Mouse (Mus musculus) hindbrain, postnatal 0 days (tissue): ENCODE measurements around the gene Ghrhr. TPM values are rescaled to one million over a fixed set of nuclear protein-coding genes. Genes with fewer than 3 reads are reported as not detected.

ENCODE experiments used
- ATAC-seq: fragments of 200-750 bp; cut with Nextera tagmentation; 2 replicates; pipeline ENCODE4 v1.8.0; 2017; ENCODE audit warnings: mild to moderate bottlenecking, moderate TSS enrichment, moderate library complexity
- DNase-seq: peaks from one replicate; pipeline ENCODE4 v3.0.0-alpha.2; 2015; ENCODE audit warnings: low spot score
- H3K27ac ChIP-seq: fragments of 300-500 bp; sonication (generic); 2 replicates; pipeline ENCODE4 v1.5.1; 2014; ENCODE audit warnings: mild to moderate bottlenecking
- H3K27me3 ChIP-seq: fragments of 300-500 bp; sonication (generic); 2 replicates; pipeline ENCODE4 v1.6.1; 2014; ENCODE audit warnings: low read length, mixed read lengths; ENCODE audit not compliant: insufficient read depth
- H3K36me3 ChIP-seq: fragments of 300-500 bp; sonication (generic); 2 replicates; pipeline ENCODE4 v1.6.1; 2014; ENCODE audit warnings: low read length, mixed read lengths; ENCODE audit not compliant: insufficient read depth
- H3K4me1 ChIP-seq: fragments of 300-500 bp; sonication (generic); 2 replicates; pipeline ENCODE4 v1.6.1; 2014; ENCODE audit warnings: antibody characterized with exemption, low read length, mixed read lengths; ENCODE audit not compliant: insufficient read depth
- H3K4me2 ChIP-seq: fragments of 300-500 bp; sonication (generic); 2 replicates; pipeline ENCODE4 v1.6.1; 2014; ENCODE audit warnings: low read depth, mild to moderate bottlenecking, low read length, moderate library complexity, mixed read lengths
- H3K4me3 ChIP-seq: fragments of 300-500 bp; sonication (generic); 2 replicates; pipeline ENCODE4 v1.5.1; 2014; ENCODE audit warnings: low read length
- H3K9ac ChIP-seq: fragments of 300-500 bp; sonication (generic); replicated peaks from 2 replicates; pipeline ENCODE4 v1.6.1; 2014; ENCODE audit warnings: mild to moderate bottlenecking, low read length, moderate library complexity, mixed read lengths
- H3K9me3 ChIP-seq: fragments of 300-500 bp; sonication (generic); 2 replicates; pipeline ENCODE4 v1.6.1; 2016; ENCODE audit warnings: low read length, mixed read lengths
- CTCF ChIP-seq: IDR thresholded peaks from 2 replicates; pipeline ENCODE4 v1.5.1; 2016; ENCODE audit warnings: antibody characterized with exemption, control low read depth, low read depth
- WGBS: fragments of 180-500 bp; shearing (Covaris S2); extraction: QIAGEN DNeasy Blood & Tissue Kit; methylation state at CpG from one replicate; pipeline ENCODE4 v1.1.7; 2014; 5-methylcytosine and 5-hydroxymethylcytosine counted together
- polyA plus RNA-seq: library from polyadenylated mRNA; unstranded; fragments of >200 nt; fragmentation: Nextera tagmentation; extraction: Ambion mirVana; gene quantifications from 2 replicates; pipeline ENCODE4 v1.2.1, GENCODE M21; 2015
- total RNA-seq: library from RNA; depleted of rRNA; stranded (reverse); fragments of >200 nt; gene quantifications from 2 replicates; pipeline ENCODE4 v1.2.3, GENCODE M21; 2014; rRNA removed

Ghrhr gene
- total RNA-seq (not detected in 2 replicates), polyA plus RNA-seq (not detected in 2 replicates)

- ATAC-seq = no peak
- Histone ChIP-seq H3K27me3 (no peaks in the 10 kb centered on the region), H3K4me1 (no peaks in the 10 kb centered on the region), H3K4me2 (no peak within 1 kb of the TSS), H3K9ac (no peak within 1 kb of the TSS), H3K36me3 (no peaks in the 10 kb centered on the region), H3K4me3 (no peak within 1 kb of the TSS), H3K9me3 (no peaks in the 10 kb centered on the region), H3K27ac (no peak within 1 kb of the TSS)
- 74% methylated on average over 6 of the region's 6 CpGs for WGBS
- no peak for DNase-seq
- TF ChIP-seq CTCF = no peak
Observed at GRCm38 (mm10) chr6:55376076-55376475, at the start of gene Ghrhr. Gene Ghrhr, plus strand, starts transcription at chr6:55376295.

DNA sequence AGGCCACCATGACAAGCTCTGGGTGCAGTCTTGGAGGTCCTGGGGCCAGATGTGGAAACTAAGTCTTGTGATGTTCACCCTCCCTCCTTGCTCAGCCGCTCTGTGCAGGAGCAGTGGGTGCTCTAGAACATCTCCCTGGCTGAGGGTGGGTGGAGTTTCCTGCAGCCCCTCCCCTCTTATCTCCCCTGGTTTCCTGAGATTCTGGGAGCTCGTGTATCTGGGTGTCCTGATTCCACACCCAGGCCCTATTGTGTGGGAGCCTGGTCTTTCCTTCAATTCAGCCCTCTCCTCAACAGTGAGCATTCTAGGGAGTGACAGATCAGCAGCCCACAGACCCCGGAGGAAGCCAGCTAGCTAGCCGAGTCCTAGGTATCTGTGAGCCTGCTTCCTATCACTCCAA lies 49.8 kb upstream of the Ghrhr start:
- ATAC-seq (no peak), DNase-seq (no peak)
- Histone ChIP-seq H3K27ac (no peak overlapping the region), H3K27me3 (no peaks in the 10 kb centered on the region), H3K4me3 (no peak overlapping the region), H3K4me2 (no peak overlapping the region), H3K4me1 (no peaks in the 10 kb centered on the region), H3K9ac (no peak overlapping the region), H3K36me3 (no peaks in the 10 kb centered on the region), H3K9me3 (no peaks in the 10 kb centered on the region)
- no peak for TF ChIP-seq CTCF
- 78% methylated on average over 4 of the region's 4 CpGs for WGBS

- no peaks in the 10 kb centered on the region for H3K36me3 ChIP-seq
- WGBS = 85% methylated on average over 13 of the region's 13 CpGs
- DNase-seq = no peak
- TF ChIP-seq CTCF = no peak
- no peak overlapping the region for H3K4me2 ChIP-seq
- H3K9me3 ChIP-seq = no peaks in the 10 kb centered on the region
- no peak for ATAC-seq
- no peak overlapping the region for H3K27ac ChIP-seq
- no peaks in the 10 kb centered on the region for H3K27me3 ChIP-seq
- peaks cover 3% of the 10 kb centered on the region; the same call in 1 of the 2 replicates for H3K4me1 ChIP-seq
- no peak overlapping the region for H3K4me3 ChIP-seq
- H3K9ac ChIP-seq = no peak overlapping the region
Observed at GRCm38 (mm10) chr6:55327326-55327725, 48.8 kb upstream of the Ghrhr start.

DNA sequence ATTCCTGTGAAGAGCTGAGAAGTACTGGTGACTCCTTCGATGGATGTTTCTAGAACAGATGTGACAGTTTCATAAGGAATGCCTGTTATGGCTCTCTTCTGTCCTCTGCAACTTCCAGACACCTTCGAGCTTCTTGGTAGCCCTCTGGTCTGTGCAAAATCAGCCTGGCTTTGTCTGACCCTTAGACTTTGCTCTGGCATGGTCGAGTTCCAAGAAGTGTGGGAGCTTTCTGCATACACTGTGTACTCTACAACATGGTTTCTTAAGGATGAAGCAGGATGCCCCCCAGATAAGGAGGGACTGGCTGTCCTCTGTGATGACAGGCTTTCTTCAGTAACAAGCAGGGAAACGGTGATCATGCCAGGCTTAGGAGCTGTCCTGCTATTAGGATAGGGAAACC lies 47.9 kb upstream of the Ghrhr start:
- Histone ChIP-seq H3K4me2 (no peak overlapping the region), H3K4me1 (peaks cover 7% of the 10 kb centered on the region; the same call in 1 of the 2 replicates), H3K27ac (no peak overlapping the region), H3K27me3 (no peaks in the 10 kb centered on the region), H3K9me3 (no peaks in the 10 kb centered on the region), H3K4me3 (no peak overlapping the region), H3K36me3 (no peaks in the 10 kb centered on the region), H3K9ac (no peak overlapping the region)
- 81% methylated on average over 4 of the region's 4 CpGs for WGBS
- no peak for TF ChIP-seq CTCF
- DNase-seq (no peak), ATAC-seq (no peak)

DNA sequence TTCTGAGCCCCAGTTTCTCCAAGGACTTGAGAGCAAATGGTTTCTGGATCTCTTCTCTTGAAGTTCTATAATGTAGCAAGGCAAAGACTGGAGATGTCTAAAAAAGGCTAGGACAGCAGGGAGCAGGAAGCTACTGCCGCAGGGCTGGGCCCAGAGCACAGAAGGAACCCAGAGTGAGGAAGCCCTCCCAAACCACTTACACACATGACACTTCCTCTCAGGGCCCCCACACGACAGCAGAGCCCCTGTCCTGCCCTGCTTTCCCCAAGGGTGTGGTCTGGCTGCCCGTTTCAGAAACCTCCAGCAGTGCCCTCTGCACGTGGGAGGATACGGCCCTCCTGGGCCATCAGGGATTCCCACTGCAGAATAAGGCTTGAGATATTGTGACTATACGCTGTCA lies 44.8 kb upstream of the Ghrhr start:
- WGBS = 68% methylated on average over 6 of the region's 6 CpGs
- H3K36me3 ChIP-seq = no peaks in the 10 kb centered on the region
- H3K27me3 ChIP-seq = no peaks in the 10 kb centered on the region
- H3K27ac ChIP-seq = no peak overlapping the region
- TF ChIP-seq CTCF = no peak
- ATAC-seq = no peak
- no peaks in the 10 kb centered on the region for H3K9me3 ChIP-seq
- DNase-seq = no peak
- H3K4me1 ChIP-seq = peaks cover 11% of the 10 kb centered on the region
- H3K4me3 ChIP-seq = no peak overlapping the region
- no peak overlapping the region for H3K9ac ChIP-seq
- no peak overlapping the region for H3K4me2 ChIP-seq

DNA sequence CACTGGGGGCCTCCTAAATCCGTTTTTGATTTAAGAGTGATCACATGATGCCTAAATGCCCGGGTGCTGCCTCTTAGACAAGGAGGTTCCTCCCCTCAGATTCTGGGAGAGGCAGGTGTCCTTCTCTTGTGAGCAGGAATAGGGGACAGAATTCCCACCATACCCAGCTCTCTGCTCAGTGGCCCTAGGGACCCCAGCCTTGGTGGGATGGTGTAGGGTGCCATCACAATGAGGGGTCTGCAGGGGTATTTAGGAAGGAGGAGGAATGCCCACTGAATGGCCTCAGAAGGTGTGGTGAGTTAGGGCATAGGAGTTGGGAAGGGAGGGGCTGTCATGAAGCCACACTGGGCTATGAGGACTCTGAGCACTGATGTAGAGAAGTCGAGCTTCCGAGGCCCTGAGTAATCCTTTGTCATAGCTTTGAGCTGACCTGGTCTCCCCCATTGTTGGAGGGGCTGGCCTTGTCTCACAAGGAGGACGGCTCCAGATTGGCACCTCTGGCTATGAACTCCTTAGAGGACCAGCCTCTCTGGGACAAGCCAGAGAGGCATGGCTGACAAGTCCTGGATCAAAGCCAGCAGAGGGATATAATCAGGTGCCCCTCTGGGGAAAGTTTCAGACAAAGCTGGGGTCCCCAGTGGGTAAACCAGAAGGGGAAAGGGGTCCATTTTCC lies 43.9 kb upstream of the Ghrhr start:
- Histone ChIP-seq H3K27me3 (no peaks in the 10 kb centered on the region), H3K36me3 (no peaks in the 10 kb centered on the region), H3K4me1 (peaks cover 14% of the 10 kb centered on the region), H3K9me3 (no peaks in the 10 kb centered on the region), H3K4me3 (no peak overlapping the region), H3K9ac (no peak overlapping the region), H3K4me2 (0 out of 2 replicates have a peak overlapping the region, but pooled peaks have one; percentile 7), H3K27ac (peak overlapping the region; percentile 45; the same call in 1 of the 2 replicates)
- TF ChIP-seq CTCF = no peak
- 39% methylated on average over 5 of the region's 5 CpGs for WGBS
- ATAC-seq (peak; percentile 60; the same call in 1 of the 2 replicates), DNase-seq (peak; percentile 59)

DNA sequence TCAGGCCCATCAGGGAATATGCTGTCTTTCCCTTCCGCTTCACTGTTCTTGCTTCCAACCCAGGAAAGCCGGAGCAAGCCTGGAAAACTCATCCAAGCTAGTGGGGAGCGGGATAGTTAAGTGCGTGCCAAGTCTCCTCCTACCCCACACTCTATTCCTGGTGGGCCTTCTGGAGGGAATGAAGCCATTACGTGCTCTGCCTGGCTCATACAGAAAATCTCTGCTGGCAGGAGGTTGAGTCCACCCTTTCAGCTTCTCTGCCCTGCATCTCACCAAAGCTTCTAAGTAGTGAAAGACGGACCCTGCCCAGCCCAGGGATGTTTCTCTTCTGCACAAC lies 43.4 kb upstream of the Ghrhr start:
- Histone ChIP-seq H3K27ac (peak overlapping the region; percentile 45; the same call in 1 of the 2 replicates), H3K4me2 (0 out of 2 replicates have a peak overlapping the region, but pooled peaks have one; percentile 7)
- no peak for TF ChIP-seq CTCF

More for the DNA sequence above, 43.4 kb upstream of the Ghrhr start:
- Histone ChIP-seq H3K9ac (no peak overlapping the region), H3K27me3 (no peaks in the 10 kb centered on the region), H3K9me3 (no peaks in the 10 kb centered on the region), H3K36me3 (no peaks in the 10 kb centered on the region), H3K4me1 (peaks cover 14% of the 10 kb centered on the region), H3K4me3 (no peak overlapping the region)
- ATAC-seq (peak; percentile 66), DNase-seq (peak; percentile 70)
- WGBS = 39% methylated on average over 6 of the region's 6 CpGs
